Mouse (Mus musculus): ENCODE measurements around the gene Olfr498. TPM values are rescaled to one million over a fixed set of nuclear protein-coding genes. Genes with fewer than 3 reads are reported as not detected.

Gene Olfr498
- polyA plus RNA-seq (2012; rRNA removed) = not detected in 2 replicates

GRCm38 (mm10) chr7:108465026-108465425 is at the start of gene Olfr498:
TSS of gene Olfr498 (plus strand) at chr7:108465326.

GRCm38 (mm10) chr7:108420121-108420520 is 45.0 kb upstream of the Olfr498 start, which contains the start of gene Olfr497:
TSS of gene Olfr497 (plus strand) at chr7:108420421.

Other genes starting within 250 kb of the Olfr498 start
- gene Olfr488, start 207.0 kb upstream of the Olfr498 start, polyA plus RNA-seq (2012; rRNA removed) = not detected in 2 replicates
- gene Olfr490, start 176.4 kb upstream of the Olfr498 start, polyA plus RNA-seq (2012; rRNA removed) = not detected in 2 replicates
- gene Olfr491, start 151.9 kb upstream of the Olfr498 start, polyA plus RNA-seq (2012; rRNA removed) = not detected in 2 replicates
- gene Olfr492, start 141.7 kb upstream of the Olfr498 start, polyA plus RNA-seq (2012; rRNA removed) = not detected in 2 replicates
- gene Olfr493, start 118.3 kb upstream of the Olfr498 start, polyA plus RNA-seq (2012; rRNA removed) = not detected in 2 replicates
- gene Olfr494, start 100.0 kb upstream of the Olfr498 start, polyA plus RNA-seq (2012; rRNA removed) = not detected in 2 replicates
- not detected in 2 replicates for gene Olfr495, start 72.2 kb upstream of the Olfr498 start, polyA plus RNA-seq (2012; rRNA removed)
- gene Olfr497, start 44.9 kb upstream of the Olfr498 start, polyA plus RNA-seq (2012; rRNA removed) = not detected in 2 replicates
- gene Olfr502, start 59.7 kb downstream of the Olfr498 start, polyA plus RNA-seq (2012; rRNA removed) = not detected in 2 replicates
- gene Olfr503, start 79.2 kb downstream of the Olfr498 start, polyA plus RNA-seq (2012; rRNA removed) = not detected in 2 replicates
- not detected in 2 replicates for gene Olfr504, start 100.5 kb downstream of the Olfr498 start, polyA plus RNA-seq (2012; rRNA removed)
- gene Olfr506, start 145.5 kb downstream of the Olfr498 start, polyA plus RNA-seq (2012; rRNA removed) = not detected in 2 replicates
- not detected in 2 replicates for gene Olfr507, start 156.5 kb downstream of the Olfr498 start, polyA plus RNA-seq (2012; rRNA removed)
- not detected in 2 replicates for gene Olfr508, start 164.7 kb downstream of the Olfr498 start, polyA plus RNA-seq (2012; rRNA removed)
- gene Olfr509, start 186.6 kb downstream of the Olfr498 start, polyA plus RNA-seq (2012; rRNA removed) = not detected in 2 replicates
- not detected in 2 replicates for gene Olfr510, start 201.1 kb downstream of the Olfr498 start, polyA plus RNA-seq (2012; rRNA removed)
- not detected in 2 replicates for gene Olfr512, start 248.0 kb downstream of the Olfr498 start, polyA plus RNA-seq (2012; rRNA removed)

All from ovary, adult 2 months (tissue).